Mouse (Mus musculus): ENCODE results near the gene Mknk2.

DNA sequence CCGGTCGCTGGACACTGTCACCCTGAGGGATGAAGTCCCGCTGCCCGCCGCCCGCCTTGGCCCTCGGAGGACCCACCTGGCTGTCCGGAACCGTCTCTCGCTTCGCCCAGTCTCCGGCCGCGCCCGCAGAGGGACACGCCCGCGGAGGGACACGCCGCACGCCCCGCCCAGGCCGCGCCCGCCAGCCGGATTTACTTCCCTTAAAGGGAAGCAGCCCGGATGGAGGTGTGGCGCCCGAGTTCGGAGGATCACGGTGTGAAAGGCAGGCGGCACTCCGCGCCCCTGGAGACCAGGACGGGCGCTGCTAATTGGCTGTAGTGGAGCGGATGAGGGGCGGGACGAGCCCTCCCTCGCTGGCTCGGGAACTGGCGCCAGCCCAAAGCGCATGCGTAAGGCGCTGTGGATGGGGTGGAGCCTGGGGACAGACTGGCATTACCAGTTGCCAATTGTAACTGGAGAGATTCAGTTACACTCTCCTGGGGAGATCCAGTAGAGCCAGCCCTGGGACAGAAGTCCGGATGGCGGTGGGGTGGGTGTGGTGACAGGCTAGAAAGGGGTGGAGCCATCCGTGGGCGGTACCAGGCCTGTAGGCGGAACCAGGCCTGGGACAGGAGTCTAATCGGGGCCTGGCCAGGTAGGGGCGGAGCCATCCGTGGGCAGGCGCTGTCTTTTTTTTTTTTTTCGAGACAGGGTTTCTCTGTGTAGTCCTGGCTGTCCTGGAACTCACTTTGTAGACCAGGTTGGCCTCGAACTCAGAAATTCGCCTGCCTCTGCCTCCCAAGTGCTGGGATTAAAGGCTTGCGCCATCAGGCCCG, 24.0 kb upstream of the Mknk2 start, which contains the start of the genes Mob3a and Izumo4:
- peak; percentile 61 for TF ChIP-seq POLR2A (IDR thresholded peaks at IDR 0.05; ENCODE audit: low read depth, low read length)
- TF ChIP-seq CTCF (IDR thresholded peaks at IDR 0.05; ENCODE audit: extremely low read depth, insufficient read length, insufficient replicate concordance, low read depth, low read length), result 0 out of 2 replicates have a peak, but pooled peaks have one; percentile 4

Data from small intestine, adult 2 months (tissue).